ENCODE assay signal across 14 mouse cellular contexts in the genomic region with DNA sequence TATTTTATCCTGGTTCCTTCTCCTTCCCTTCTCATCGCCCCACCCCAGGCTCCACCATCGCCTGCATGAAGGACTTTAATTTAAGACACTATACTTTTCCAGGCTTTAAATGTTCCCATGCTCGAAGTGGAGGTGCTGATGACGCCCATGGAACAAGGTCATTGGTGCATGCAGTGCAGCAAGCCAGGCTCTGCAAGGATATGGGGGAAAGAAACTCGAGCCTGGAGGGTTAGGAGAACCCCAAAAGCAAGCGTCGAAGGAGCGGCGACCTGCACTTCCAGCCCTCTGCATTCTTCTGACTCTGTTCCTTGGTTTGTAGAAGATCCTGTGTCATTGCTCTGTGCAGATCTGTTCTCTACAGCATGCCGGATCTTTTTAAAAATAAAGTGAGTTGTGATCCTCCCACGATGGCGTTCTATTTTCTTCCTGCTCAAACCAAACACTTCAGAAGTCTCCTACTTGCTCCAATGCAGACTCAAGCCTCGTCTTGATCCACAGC.
A peak's percentile ranks its signal among the peaks of the same experiment; 100 is the strongest.
DNase-seq lines count a peak whose midpoint lies in the region.
"Had no signal": no experiment of that assay in that cellular context is flagged by ENCODE, and none has a peak within 500 bp of the region (broad histone marks: within the 10 kb centered on the region; RNA-seq: fewer than 3 reads in every experiment).

No protein-coding gene starts in this region.

- intact Hi-C loops in left cerebral cortex, postnatal 4 days (cut with DNase I): no loop called here
- intact Hi-C loops in left cerebral cortex, postnatal 25 days (cut with DNase I): loop anchor here (2.0 to 10.0 kb wide), 2 partner anchors 23 to 331 kb away; no protein-coding TSS in a partner anchor

- DNase-seq in left cerebral cortex, adult 11 months (ENCODE audit: low spot score): peak; percentile 70
- DNase-seq in left cerebral cortex, postnatal 4 days: no peak
- DNase-seq in frontal cortex, postnatal 36 days (ENCODE audit: low spot score in 2 of 2): peak; percentile 62 to 87
- DNase-seq in left cerebral cortex, postnatal 25 days (ENCODE audit: low spot score in 2 of 2): peak; percentile 66 to 96
- DNase-seq in right cerebral cortex, postnatal 25 days: peak; percentile 62
- no peak for DNase-seq in cerebellum, adult 18-20 months
- no peak for DNase-seq in c-Kit-positive CD71-positive TER-119-positive erythroid progenitor cells, embryonic 14.5 days (ENCODE audit: low spot score)
- DNase-seq in adrenal gland, adult 18-20 months (ENCODE audit: low spot score in 2 of 2): no peak
- DNase-seq: cerebellum, adult 8-10 months; forebrain, postnatal 0 days; heart, postnatal 14 days; kidney, adult 9 months; kidney, postnatal 14 days; lung, postnatal 36 days had no signal

Comparison
In these comparisons a context has a peak if more than half of its experiments do, and no peak if none do; other contexts are left out.
1. DNase-seq: peak in left cerebral cortex, adult 11 months (single experiment), frontal cortex, postnatal 36 days (2 of 2), left cerebral cortex, postnatal 25 days (2 of 2) and right cerebral cortex, postnatal 25 days (single experiment); none in left cerebral cortex, postnatal 4 days (single experiment), cerebellum, adult 18-20 months (0 of 2), c-Kit-positive CD71-positive TER-119-positive erythroid progenitor cells, embryonic 14.5 days (single experiment) and adrenal gland, adult 18-20 months (0 of 2).